Mouse (Mus musculus): ENCODE measurements around the gene Rsad1. TPM values are rescaled to one million over a fixed set of nuclear protein-coding genes. Genes with fewer than 3 reads are reported as not detected.

Gene Rsad1
- polyA plus RNA-seq, 1 experiment = 3.2 TPM

GRCm38 (mm10) chr11:94563383-94563782 is 14.3 kb upstream of the Rsad1 start:
- Histone ChIP-seq H3K4me3 (ENCODE audit: low read depth, low read length) (no peak overlapping the region), H3K9me3 (replicated peaks; ENCODE audit: control insufficient read depth, insufficient read depth, low read length, poor library complexity, severe bottlenecking) (no peaks in the 10 kb centered on the region), H3K27ac (ENCODE audit: insufficient read depth, low read length) (no peak overlapping the region), H3K4me1 (ENCODE audit: control insufficient read depth, insufficient read depth, low read length) (no peaks in the 10 kb centered on the region), H3K9ac (ENCODE audit: low read depth, poor library complexity, severe bottlenecking) (no peak overlapping the region), H3K36me3 (ENCODE audit: control insufficient read depth, insufficient read depth, low read length, poor library complexity, severe bottlenecking) (no peaks in the 10 kb centered on the region), H3K27me3 (ENCODE audit: control insufficient read depth, insufficient read depth, low read length, poor library complexity, severe bottlenecking) (no peaks in the 10 kb centered on the region)
- TF ChIP-seq CTCF (IDR thresholded peaks at IDR 0.05; ENCODE audit: low read depth, low read length) (no peak), POLR2A (IDR thresholded peaks at IDR 0.05; ENCODE audit: insufficient read depth, low read length) (no peak), EP300 (IDR thresholded peaks at IDR 0.05; ENCODE audit: insufficient read depth, low read depth, low read length) (no peak)

- H3K27ac ChIP-seq (ENCODE audit: insufficient read depth, low read length) = no peak overlapping the region
- H3K4me1 ChIP-seq (ENCODE audit: control insufficient read depth, insufficient read depth, low read length) = no peaks in the 10 kb centered on the region
- no peak for TF ChIP-seq EP300 (IDR thresholded peaks at IDR 0.05; ENCODE audit: insufficient read depth, low read depth, low read length)
- no peak for TF ChIP-seq POLR2A (IDR thresholded peaks at IDR 0.05; ENCODE audit: insufficient read depth, low read length)
- TF ChIP-seq CTCF (IDR thresholded peaks at IDR 0.05; ENCODE audit: low read depth, low read length) = no peak
- H3K9me3 ChIP-seq (replicated peaks; ENCODE audit: control insufficient read depth, insufficient read depth, low read length, poor library complexity, severe bottlenecking) = no peaks in the 10 kb centered on the region
- H3K36me3 ChIP-seq (ENCODE audit: control insufficient read depth, insufficient read depth, low read length, poor library complexity, severe bottlenecking) = no peaks in the 10 kb centered on the region
- no peaks in the 10 kb centered on the region for H3K27me3 ChIP-seq (ENCODE audit: control insufficient read depth, insufficient read depth, low read length, poor library complexity, severe bottlenecking)
- H3K9ac ChIP-seq (ENCODE audit: low read depth, poor library complexity, severe bottlenecking) = no peak overlapping the region
- no peak overlapping the region for H3K4me3 ChIP-seq (ENCODE audit: low read depth, low read length)
These were observed 9.2 kb upstream of the Rsad1 start for GRCm38 (mm10) chr11:94558226-94558625.

- Histone ChIP-seq H3K9me3 (replicated peaks; ENCODE audit: control insufficient read depth, insufficient read depth, low read length, poor library complexity, severe bottlenecking) (no peaks in the 10 kb centered on the region), H3K9ac (ENCODE audit: low read depth, poor library complexity, severe bottlenecking) (no peak overlapping the region), H3K4me3 (ENCODE audit: low read depth, low read length) (no peak overlapping the region), H3K36me3 (ENCODE audit: control insufficient read depth, insufficient read depth, low read length, poor library complexity, severe bottlenecking) (no peaks in the 10 kb centered on the region), H3K4me1 (ENCODE audit: control insufficient read depth, insufficient read depth, low read length) (no peaks in the 10 kb centered on the region), H3K27me3 (ENCODE audit: control insufficient read depth, insufficient read depth, low read length, poor library complexity, severe bottlenecking) (no peaks in the 10 kb centered on the region), H3K27ac (ENCODE audit: insufficient read depth, low read length) (no peak overlapping the region)
- no peak for TF ChIP-seq CTCF (IDR thresholded peaks at IDR 0.05; ENCODE audit: low read depth, low read length)
- TF ChIP-seq EP300 (IDR thresholded peaks at IDR 0.05; ENCODE audit: insufficient read depth, low read depth, low read length) = no peak
- TF ChIP-seq POLR2A (IDR thresholded peaks at IDR 0.05; ENCODE audit: insufficient read depth, low read length) = no peak
These were observed 1.3 kb upstream of the Rsad1 start for GRCm38 (mm10) chr11:94550442-94550744.

GRCm38 (mm10) chr11:94549691-94550441 is 811 bp upstream of the Rsad1 start:
- H3K9ac ChIP-seq (ENCODE audit: low read depth, poor library complexity, severe bottlenecking) = no peak overlapping the region; the same call in 1 of the 2 replicates
- H3K27ac ChIP-seq (ENCODE audit: insufficient read depth, low read length) = no peak overlapping the region
- TF ChIP-seq EP300 (IDR thresholded peaks at IDR 0.05; ENCODE audit: insufficient read depth, low read depth, low read length) = no peak
- no peak for TF ChIP-seq POLR2A (IDR thresholded peaks at IDR 0.05; ENCODE audit: insufficient read depth, low read length)
- no peak for TF ChIP-seq CTCF (IDR thresholded peaks at IDR 0.05; ENCODE audit: low read depth, low read length)
- H3K4me3 ChIP-seq (ENCODE audit: low read depth, low read length) = no peak overlapping the region
- H3K9me3 ChIP-seq (replicated peaks; ENCODE audit: control insufficient read depth, insufficient read depth, low read length, poor library complexity, severe bottlenecking) = no peaks in the 10 kb centered on the region
- no peaks in the 10 kb centered on the region for H3K27me3 ChIP-seq (ENCODE audit: control insufficient read depth, insufficient read depth, low read length, poor library complexity, severe bottlenecking)
- no peaks in the 10 kb centered on the region for H3K4me1 ChIP-seq (ENCODE audit: control insufficient read depth, insufficient read depth, low read length)
- no peaks in the 10 kb centered on the region for H3K36me3 ChIP-seq (ENCODE audit: control insufficient read depth, insufficient read depth, low read length, poor library complexity, severe bottlenecking)

- TF ChIP-seq POLR2A (IDR thresholded peaks at IDR 0.05; ENCODE audit: insufficient read depth, low read length) (no peak), EP300 (IDR thresholded peaks at IDR 0.05; ENCODE audit: insufficient read depth, low read depth, low read length) (no peak), CTCF (IDR thresholded peaks at IDR 0.05; ENCODE audit: low read depth, low read length) (no peak)
- Histone ChIP-seq H3K4me1 (ENCODE audit: control insufficient read depth, insufficient read depth, low read length) (no peaks in the 10 kb centered on the region), H3K9me3 (replicated peaks; ENCODE audit: control insufficient read depth, insufficient read depth, low read length, poor library complexity, severe bottlenecking) (no peaks in the 10 kb centered on the region), H3K27me3 (ENCODE audit: control insufficient read depth, insufficient read depth, low read length, poor library complexity, severe bottlenecking) (no peaks in the 10 kb centered on the region), H3K4me3 (ENCODE audit: low read depth, low read length) (peak overlapping the region; percentile 80), H3K36me3 (ENCODE audit: control insufficient read depth, insufficient read depth, low read length, poor library complexity, severe bottlenecking) (no peaks in the 10 kb centered on the region), H3K27ac (ENCODE audit: insufficient read depth, low read length) (no peak overlapping the region), H3K9ac (ENCODE audit: low read depth, poor library complexity, severe bottlenecking) (peak overlapping the region; percentile 60)
These were observed 842 bp downstream of the Rsad1 start for GRCm38 (mm10) chr11:94548041-94548784.

- no peaks in the 10 kb centered on the region for H3K9me3 ChIP-seq (replicated peaks; ENCODE audit: control insufficient read depth, insufficient read depth, low read length, poor library complexity, severe bottlenecking)
- no peak overlapping the region for H3K4me3 ChIP-seq (ENCODE audit: low read depth, low read length)
- no peak overlapping the region for H3K9ac ChIP-seq (ENCODE audit: low read depth, poor library complexity, severe bottlenecking)
- H3K27me3 ChIP-seq (ENCODE audit: control insufficient read depth, insufficient read depth, low read length, poor library complexity, severe bottlenecking) = no peaks in the 10 kb centered on the region
- TF ChIP-seq EP300 (IDR thresholded peaks at IDR 0.05; ENCODE audit: insufficient read depth, low read depth, low read length) (no peak), POLR2A (IDR thresholded peaks at IDR 0.05; ENCODE audit: insufficient read depth, low read length) (no peak)
- no peaks in the 10 kb centered on the region for H3K36me3 ChIP-seq (ENCODE audit: control insufficient read depth, insufficient read depth, low read length, poor library complexity, severe bottlenecking)
- no peak overlapping the region for H3K27ac ChIP-seq (ENCODE audit: insufficient read depth, low read length)
- no peaks in the 10 kb centered on the region for H3K4me1 ChIP-seq (ENCODE audit: control insufficient read depth, insufficient read depth, low read length)
These were observed 1.8 kb downstream of the Rsad1 start for GRCm38 (mm10) chr11:94547271-94547670.
